Mouse (Mus musculus) heart, adult 18-20 months (tissue): ENCODE measurements at regions not wholly inside any gene's neighbourhood (a gene's known extent, or its start where the extent isn't known, plus 50 kb on each side); places are given as distances from the start of the nearest gene placed in this dataset.
A peak's percentile ranks its signal among the peaks of the same experiment; 100 is the strongest.

Experiments
- DNase-seq, 2 experiments: peaks; one replicate each; pipeline ENCODE4 v3.0.0; 2021 to 2022; ENCODE audit warnings: mixed read lengths in 1 of 2

DNA sequence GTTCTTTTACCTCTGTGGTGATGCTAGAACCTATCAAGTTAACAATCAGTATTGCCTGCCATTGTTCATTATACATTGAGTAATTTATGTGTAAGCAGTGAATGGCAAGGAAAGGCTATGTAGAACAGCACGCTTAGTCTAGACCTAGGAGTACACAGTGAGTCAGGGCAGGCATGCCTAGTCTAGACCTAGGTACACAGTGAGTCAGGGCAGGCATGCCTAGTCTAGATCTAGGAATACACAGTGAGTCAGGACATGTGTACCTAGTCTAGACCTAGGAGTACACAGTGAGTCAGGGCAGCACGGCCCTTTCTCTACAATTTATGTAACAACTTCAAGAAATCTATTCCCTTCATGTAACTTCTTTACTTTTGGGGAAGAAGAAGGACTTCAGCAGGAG lies 347.2 kb downstream of the Tmem232 start:
- no peak for DNase-seq

DNA sequence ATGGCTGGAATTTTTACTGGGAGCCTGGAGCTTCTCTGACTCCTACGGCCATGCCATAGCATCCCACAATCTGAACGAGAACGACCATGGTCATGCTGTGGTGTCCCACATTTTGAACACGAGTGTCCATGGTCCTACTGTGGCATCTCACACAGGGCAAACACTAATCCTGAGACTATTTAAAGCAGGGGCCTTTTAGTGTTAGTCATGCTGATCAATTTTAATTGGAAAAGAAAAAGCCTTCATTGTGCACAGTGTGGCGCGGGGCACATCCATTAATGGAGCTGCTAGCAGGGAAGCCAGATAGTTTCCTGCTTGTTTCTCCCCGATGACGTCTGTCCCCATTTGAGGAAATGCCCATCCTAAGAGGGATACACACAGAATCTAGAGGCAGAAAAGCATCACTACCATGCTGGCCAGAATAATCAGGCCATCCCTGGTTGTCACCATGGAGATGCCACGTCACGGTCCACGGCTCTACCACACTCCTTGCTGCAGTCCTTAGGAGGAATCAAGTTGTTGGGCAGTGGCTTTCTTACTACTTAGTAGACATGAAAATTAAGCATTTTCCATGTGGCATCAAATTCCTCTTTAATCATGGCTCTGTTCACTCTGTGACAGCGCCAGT lies 348.0 kb downstream of the Tmem232 start:
- no peak for DNase-seq

DNA sequence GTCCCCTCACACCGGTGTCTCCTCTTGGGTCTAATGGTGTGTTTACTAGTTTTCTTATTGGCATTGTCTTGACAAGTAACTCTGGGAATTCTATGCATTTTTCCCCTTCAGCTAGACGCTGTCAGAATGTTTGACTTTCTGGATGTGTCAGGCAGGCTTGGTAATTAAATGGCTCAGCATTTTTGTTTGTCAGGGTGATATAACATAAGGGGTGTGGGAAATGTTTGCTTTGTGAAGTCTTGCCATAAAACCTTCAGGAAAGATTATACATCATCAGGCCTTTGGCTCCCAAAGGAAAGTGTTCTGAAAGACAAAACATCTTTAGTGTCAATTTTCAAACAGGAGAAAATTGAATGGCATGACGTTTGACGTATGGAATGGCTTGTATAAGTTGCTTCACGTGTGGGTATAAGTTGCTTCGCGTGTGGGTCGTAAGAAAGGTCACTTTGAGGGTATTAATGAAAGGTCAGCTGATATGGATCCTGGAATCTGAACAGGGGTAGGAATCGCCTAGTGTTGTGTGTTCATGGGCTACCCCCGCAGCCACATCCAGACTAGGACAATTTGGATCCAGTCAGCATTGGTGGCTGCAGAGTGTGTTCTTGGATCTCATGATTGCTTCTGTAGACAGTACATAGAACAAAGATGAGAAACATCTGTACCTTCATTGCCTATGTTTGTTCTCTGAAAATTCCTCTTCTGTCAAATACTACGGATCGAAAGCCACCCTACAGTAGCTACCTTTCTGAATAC lies 349.6 kb downstream of the Tmem232 start:
- DNase-seq, result no peak

DNA sequence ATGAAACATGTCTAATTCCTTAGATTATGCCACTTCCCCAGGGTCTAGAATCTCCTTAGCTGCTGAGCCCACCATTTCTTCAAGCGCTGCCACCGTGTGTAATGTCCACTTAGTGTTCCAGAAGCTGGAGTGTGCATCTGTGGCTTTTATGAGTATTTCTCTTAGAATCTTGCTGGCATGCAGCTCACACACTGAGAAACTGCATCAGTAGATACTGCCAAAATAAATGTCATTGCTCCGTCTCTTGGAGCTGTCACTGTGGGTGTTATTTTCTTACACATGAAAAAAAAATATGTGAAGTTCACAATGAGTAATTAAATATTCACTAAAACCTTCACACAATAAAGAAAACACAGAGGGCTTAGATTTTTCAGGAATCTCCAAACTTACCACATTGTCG lies 345.3 kb upstream of the 4930583I09Rik start:
- no peak for DNase-seq

DNA sequence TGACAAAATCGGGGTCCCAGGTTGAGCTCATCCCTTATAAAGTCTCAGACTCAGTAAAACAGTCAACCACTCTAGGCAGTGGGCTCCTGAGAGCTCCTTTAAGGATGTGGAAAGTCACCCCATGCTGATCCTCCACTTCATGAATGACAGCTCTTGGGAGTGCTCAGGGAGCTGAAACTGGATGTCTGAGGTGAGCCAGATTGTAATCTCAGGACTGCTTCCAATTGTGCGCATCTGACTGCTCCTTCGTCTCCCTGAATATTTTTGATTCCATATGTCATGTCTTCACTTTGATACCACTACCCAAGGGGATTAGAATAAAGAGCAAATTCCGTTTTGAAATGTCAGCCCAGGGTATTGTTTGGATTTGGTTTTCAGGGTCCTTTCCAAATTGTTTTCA lies 339.9 kb upstream of the 4930583I09Rik start:
- DNase-seq, result no peak

DNA sequence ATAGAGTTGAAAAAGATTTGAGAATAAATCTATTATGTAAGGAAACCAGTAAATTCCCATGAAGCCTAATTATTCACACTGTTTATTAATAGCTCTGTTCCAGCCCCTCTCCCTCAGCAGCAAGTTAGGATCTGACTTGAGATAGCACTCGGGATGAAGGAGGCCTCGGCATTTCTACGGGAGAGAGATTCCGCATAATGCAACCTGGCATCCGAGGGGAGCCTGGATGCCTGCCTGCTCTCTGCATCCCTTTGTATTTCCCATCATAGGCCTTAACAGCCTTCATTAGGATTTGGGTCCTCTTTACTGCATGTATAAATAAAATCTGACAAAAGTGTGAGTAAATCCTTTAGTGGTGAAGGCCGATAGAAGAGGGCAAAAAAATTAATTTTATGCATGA lies 338.2 kb upstream of the 4930583I09Rik start:
- no peak for DNase-seq

DNA sequence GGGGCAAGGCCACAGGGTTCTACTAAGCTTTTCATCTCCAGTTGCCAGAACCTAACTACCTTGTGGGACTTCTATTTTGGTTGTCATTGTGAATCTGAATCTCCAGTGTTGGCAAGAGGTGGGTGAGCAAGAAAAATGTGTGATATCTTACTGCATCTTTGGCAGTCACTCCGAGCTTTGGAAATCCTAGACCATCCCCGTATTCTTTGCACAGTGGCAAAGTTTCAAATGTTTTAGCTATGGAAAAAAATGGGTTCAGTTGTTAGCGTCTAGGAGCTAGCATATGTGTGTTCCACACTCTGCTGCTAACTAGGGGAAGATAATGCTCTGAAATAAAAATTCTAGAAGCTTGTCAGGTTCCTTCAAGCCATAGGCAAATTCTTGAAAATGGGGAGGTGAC lies 337.4 kb upstream of the 4930583I09Rik start:
- no peak for DNase-seq

DNA sequence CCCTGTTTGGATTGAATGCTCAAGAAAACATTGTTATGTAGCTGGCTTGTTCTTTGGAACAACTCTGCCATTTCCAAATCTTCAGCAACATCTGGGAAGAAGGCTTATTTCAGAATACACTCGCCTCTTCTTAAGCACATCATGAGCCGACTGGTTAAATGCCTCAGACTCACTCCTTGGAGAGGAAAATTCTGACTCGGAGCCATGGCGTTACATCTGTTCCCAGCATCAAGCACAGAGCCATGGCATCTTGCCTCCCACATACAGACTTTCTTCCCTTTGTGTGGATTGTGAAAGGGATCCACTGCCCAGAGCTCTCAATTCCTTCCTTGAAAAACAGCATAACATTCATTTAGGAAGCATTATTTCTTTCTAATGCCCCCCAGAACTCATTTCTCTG lies 334.8 kb upstream of the 4930583I09Rik start:
- peak; percentile 32 to 56 for DNase-seq

DNA sequence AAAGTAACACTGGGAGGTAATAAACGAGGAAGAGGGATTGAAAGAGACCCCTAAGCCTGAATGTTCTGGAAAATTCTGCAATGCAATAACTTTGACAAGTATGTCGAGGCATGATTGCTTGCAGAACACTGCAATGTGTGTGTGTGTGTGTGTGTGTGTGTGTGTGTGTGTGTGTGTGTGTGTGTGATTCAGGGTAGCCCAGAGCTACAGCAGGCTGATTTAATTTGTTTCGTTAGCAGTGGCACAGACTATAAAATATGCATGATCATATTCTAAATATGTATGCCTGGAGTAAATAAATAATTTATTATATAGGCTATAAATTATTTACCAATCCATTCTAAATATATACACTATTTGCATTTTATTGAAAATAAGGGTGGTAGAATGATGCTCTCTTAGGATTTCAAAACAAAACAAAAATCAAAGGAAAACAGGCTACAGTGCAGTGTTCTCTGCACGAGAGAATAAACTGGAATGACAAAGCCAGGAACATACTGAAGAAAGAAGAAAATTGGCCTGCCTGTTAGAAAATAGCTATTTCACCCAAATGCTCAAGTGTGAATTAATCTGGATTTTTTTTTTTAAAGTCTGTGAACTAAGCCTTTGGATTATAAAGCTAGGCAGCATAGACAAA lies 334.2 kb upstream of the 4930583I09Rik start:
- no peak for DNase-seq

DNA sequence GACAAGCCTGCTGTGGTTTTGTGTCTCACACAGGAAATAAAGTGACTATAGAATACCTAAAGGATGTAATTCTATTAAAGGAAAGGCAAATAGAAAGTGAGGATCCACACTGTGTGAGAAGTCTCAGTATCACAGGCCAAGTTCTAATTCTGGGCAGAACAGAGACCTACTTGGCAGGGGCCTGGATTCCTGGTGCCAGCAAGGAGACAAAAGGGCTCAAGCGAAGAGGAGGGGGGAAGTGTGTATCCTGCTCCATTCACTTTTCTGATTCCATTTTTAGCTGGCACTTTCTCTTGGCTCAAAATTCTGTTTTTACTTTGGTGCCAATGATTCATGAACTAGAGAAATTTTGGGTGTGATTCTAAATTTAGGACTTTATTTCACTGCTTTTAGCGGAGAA lies 310.5 kb upstream of the 4930583I09Rik start:
- DNase-seq, result peak; percentile 58 to 79

DNA sequence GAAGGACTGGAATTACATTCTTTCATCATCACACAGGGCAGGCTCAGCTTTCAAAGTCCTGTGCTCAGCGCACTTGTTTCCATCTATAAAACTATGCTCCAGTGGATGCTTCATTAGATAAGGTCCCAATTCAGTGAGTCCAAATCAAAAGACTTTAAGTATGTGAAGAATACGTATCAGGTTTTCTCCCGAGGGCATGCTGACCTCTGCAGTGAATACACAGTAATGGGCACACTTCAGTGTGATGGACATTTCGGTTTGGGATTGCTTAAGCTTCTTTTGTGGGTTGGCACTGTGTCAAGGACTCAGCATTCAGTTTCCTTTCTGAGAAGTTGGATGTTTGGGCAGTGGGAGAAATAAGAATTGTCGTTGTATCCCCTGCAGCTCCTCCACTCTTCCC lies 278.8 kb upstream of the 4930583I09Rik start:
- no peak for DNase-seq

DNA sequence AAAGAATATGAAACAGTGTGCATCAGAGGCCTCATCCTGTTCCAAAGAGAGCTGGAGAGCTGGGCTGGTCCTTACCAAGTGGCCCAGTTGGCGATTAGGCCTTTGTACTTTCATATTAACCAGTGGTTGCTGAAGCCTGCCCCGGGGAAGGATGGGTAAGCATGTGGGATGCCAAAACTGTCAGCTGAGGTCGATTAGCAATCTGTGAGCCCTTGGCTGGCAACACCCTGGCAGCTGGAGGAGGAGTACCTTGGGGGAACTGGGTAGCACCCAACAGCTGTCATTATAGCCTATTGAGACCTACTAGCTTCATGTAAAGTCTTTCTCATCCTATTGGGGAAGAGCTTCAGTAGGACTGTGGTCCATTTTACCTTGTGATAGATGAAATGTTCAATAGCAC lies 277.2 kb upstream of the 4930583I09Rik start:
- peak in 1 of 2 experiments; percentile 25 for DNase-seq

DNA sequence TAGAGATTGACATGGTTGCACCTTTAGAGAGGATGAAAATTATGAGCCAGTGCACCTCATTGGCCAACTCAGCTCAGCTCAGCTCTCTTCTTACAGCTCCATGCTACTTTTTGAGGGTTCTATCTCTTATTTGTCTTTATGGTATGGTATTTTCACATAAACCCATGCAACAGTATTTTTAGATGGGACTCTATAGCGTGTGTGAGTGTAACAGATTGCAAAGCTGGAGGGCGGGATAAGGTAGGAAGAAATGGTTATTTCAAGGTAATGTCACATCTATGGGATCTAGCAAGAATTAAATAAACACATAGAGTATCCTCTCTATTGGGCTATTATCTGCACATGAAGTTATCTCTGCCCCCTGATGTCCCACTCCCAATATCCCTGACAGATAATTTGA lies 269.8 kb upstream of the 4930583I09Rik start:
- DNase-seq, result no peak

DNA sequence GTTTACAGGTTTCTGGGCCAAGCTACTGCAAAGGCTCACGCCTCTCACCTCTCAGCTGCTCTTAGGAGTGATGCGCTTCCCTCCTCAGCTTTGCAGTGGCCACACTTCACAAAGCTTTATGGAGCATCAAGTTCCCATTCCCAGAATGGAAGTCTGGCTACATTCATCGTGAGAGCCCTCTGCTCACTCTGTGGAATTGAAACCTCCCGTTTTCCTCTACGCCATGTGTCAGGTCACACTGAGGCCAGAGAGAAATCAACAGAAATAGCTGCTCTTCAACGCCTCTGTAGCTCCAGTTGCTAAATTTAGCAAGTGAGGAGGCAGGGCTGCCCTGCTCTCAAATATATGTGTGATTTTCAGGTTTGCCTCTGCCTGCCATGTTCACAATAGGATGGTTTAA lies 265.3 kb upstream of the 4930583I09Rik start:
- DNase-seq, result peak; percentile 42 to 52

DNA sequence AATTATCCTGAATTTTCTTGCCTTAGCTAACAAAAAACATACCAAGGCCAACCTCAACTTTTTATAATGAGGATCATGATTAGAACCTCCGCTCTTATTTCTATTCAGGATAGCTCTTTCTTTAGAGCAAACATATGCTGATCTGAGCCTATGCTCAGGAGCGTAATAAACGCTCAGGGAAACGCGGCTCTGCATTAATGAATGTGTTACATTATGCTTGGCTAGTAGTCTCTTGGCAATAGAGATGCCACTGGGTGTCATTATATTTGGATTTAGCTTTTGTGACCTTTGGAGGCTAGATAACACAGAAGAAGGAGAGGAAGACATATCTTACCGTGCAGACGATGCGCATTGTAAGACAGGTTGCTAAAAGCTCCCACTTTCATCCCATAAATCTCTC lies 246.4 kb upstream of the 4930583I09Rik start:
- DNase-seq, result no peak

DNA sequence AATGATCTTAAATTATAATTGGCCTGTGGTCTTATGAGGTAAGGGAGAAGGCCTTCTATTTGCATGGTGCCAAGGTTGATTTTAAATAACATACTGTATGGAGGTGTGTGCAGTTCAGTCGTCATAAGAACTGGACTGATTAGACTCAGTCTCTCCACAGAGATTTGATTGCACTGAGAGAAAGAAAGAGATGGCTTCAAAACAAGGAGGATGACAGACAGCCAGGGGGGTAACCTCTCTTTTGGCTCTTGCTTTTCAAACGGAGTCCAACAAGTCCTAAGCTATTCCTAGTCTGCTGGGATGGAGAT lies 245.9 kb upstream of the 4930583I09Rik start:
- no peak for DNase-seq

DNA sequence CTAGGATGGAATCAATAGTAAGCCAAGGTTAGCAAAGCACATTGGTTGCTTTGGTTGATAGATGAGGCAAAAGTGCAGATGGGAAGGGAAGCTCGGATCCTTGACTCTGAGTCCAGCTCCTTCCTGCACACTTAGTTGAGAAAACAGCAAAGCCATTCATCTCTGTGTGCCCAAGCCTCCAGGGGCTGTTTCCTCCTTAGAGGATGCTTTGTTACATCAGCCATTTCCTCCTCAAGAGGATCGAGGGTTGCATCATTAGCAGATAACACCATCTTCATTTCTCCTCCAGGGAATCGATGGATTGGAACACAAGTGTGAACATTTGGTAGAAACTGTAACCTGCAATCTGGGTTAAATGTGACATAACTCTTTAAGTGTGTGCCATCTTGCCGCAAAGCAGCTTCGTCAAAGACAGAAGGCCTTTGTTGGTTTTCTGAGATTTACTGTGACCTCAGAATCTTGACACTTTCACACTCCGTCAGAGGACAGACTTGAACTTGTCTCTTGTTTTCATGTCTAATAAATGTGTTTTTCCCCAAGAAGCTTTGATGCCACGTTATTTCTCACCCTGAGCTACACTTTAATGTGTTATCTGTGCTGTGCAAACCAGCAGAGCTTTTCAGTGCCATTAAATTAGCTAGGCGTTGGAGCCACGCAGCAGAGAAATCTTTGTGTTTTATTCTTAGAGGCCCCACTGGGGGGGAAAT lies 245.4 kb upstream of the 4930583I09Rik start:
- DNase-seq, result no peak

DNA sequence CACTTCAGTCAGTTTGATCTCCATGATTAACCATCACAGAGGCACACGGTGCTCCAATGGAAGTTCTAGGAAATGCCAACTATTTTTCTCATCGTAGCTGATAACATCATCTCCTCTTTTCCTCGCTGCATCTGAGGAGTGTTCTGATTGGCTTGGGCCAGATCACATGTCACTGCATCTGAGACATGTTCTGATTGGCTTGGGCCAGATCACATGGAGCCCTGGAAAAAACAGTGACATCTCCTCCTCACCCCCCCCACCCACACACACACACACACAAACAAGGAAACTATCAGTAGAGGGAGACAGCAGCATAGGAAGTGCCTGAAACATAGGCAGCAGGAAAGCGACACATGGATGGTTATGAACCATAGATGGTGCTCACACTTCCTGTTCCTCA lies 239.0 kb upstream of the 4930583I09Rik start:
- DNase-seq, result no peak

DNA sequence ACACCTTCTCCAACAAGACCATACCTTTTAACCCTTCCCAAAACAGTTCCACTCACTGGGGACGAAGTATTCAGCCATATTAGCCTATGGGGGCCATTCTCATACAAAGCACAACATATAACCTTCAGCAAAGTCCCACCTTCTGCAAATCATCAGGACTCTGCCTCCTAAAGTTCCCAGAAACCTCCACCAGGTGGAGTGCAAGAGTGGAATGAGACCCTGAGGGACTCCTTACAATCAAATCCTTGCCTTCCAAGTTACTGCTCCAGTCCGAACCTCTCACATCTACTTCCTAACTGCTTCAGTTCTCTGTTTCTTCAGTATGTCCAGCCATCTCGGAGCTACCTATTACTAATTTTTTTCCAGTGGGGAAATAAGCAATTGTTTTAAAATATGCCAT lies 235.2 kb upstream of the 4930583I09Rik start:
- peak in 1 of 2 experiments; percentile 49 for DNase-seq

DNA sequence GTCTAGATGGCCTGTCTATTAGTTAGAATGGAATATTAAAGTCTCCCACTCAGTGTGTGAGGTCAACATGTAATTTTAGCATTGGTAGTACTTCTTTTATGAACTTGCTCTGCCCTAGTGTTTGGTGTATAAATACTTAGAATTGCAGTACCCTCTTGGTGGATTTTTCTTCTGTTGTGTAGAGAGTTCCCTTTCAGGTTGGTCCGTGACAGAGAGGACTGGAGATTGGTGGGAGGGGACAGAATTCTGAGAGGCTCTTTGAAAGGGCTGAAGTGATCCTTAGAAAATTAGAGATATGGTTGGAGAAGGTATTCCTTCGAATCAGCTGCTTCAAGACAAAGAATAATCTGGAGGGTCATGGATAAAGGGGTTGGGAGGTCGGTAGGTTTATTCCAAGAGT lies 230.3 kb upstream of the 4930583I09Rik start:
- no peak for DNase-seq

DNA sequence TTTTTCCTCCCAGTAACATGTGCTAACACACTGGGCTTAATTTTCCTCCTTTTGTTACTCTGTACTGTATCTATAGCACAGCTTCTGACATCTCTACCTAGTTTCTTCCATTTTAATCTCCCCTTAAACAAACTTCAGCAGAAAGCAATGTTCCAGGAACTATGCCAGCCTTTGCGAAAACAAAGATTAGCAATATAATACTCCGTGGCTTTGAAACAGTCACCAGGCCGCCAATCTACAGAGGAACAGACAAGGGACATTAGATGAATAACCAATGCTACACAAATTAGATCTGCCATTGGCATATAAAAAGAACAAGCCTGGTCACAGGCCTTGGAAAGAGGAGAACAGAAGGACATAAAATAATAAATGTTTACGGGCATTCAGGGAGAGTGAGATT lies 220.2 kb upstream of the 4930583I09Rik start:
- DNase-seq, result peak in 1 of 2 experiments; percentile 14

DNA sequence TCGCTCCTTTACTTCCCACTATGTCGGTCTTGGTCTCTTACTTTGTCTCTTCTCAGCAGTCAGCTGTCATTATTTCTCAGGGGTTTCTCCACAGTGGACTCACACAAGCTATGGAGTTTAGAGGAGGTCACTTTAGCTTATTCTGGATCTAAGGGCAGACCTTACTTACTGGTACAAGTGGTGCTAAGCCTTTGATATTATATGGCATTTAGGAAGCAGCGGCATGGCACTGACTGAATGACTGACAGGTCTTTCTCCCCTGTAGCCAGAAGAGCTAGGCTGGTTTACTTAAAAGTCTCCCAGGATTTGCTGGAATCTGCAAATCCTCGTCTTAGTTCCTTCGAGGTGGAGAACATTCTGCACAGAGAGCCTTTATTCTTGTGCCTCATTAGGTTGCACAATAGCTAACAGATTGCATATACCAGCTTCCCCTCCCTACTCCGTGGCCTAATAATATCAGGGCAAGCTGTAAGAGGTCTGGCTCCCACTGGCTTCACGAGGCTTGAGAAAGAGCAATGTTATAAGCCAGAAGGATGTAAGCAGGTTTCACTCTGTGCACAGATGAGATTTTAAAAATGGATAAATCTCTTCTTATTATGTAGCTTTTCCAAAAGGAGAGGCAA lies 214.1 kb upstream of the 4930583I09Rik start:
- DNase-seq, result peak; percentile 21 to 38

DNA sequence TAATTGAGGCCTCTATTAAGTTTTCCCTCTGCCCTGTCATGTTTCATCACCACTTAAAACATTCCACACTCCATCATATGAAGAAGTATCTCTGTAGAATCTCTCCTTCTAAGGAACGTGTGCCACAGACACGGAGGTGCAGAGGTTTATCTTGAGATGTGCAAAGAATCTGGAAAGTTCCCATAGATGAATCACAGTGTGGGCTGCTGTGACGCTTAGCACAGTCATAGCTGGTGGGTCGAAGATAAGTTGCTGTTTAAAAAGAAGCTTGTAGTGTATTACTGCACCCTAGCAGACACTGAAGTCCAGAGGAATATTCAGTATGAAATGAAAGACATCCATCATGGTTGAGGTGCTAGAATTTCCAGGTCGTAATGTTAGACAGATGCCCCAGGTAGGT lies 179.9 kb upstream of the 4930583I09Rik start:
- no peak for DNase-seq
